Mouse (Mus musculus) testis, adult 2 months (tissue): Measurements from ENCODE around the gene Psat1. TPM values are rescaled to one million over a fixed set of nuclear protein-coding genes. Genes with fewer than 3 reads are reported as not detected.

Experiments
- H3K27ac ChIP-seq: fragments of 200-500 bp; 2 replicates; pipeline ENCODE4 v1.5.1; 2012; ENCODE audit warnings: low read depth, low read length; ENCODE audit not compliant: control insufficient read depth, insufficient read depth
- H3K27me3 ChIP-seq: fragments of 200-500 bp; 2 replicates; pipeline ENCODE4 v1.6.1; 2012; ENCODE audit warnings: mild to moderate bottlenecking, low read length, moderate library complexity; ENCODE audit not compliant: control insufficient read depth, insufficient read depth
- H3K36me3 ChIP-seq: fragments of 200-500 bp; 2 replicates; pipeline ENCODE4 v1.6.1; 2012; ENCODE audit warnings: mild to moderate bottlenecking, low read length; ENCODE audit not compliant: control insufficient read depth, insufficient read depth
- H3K4me1 ChIP-seq: fragments of 200-500 bp; 2 replicates; pipeline ENCODE4 v1.6.1; 2012; ENCODE audit warnings: low read length; ENCODE audit not compliant: control insufficient read depth, insufficient read depth
- H3K4me3 ChIP-seq: fragments of 200-500 bp; 2 replicates; pipeline ENCODE4 v1.5.1; 2012; ENCODE audit warnings: low read depth, mild to moderate bottlenecking, low read length, moderate library complexity, mixed read lengths; ENCODE audit not compliant: control insufficient read depth
- CTCF ChIP-seq: fragments of 200-500 bp; IDR thresholded peaks from 2 replicates; pipeline ENCODE4 v1.5.1; 2012; ENCODE audit warnings: low read depth, mild to moderate bottlenecking, inconsistent platforms, low read length, moderate library complexity; ENCODE audit not compliant: control insufficient read depth, insufficient read depth, insufficient replicate concordance
- POLR2A ChIP-seq: fragments of 200-500 bp; IDR thresholded peaks from 2 replicates; pipeline ENCODE4 v1.6.1; 2012; ENCODE audit warnings: low read depth, mild to moderate bottlenecking, inconsistent platforms, low read length, moderate library complexity; ENCODE audit not compliant: control insufficient read depth
- polyA plus RNA-seq: library from polyadenylated mRNA; depleted of rRNA; stranded (reverse); fragments of >200 nt; gene quantifications from 2 replicates; pipeline ENCODE4 v1.2.3, GENCODE M21; 2012

The Psat1 gene
- polyA plus RNA-seq, 1 experiment = 13.5 TPM

- no peak for TF ChIP-seq CTCF
- TF ChIP-seq POLR2A = peak; percentile 58
- Histone ChIP-seq H3K4me1 (peaks cover 18% of the 10 kb centered on the region), H3K27me3 (no peaks in the 10 kb centered on the region), H3K36me3 (no peaks in the 10 kb centered on the region), H3K4me3 (peak overlapping the region; percentile 84), H3K27ac (peak overlapping the region; percentile 65)
Measured at GRCm38 (mm10) chr19:15924866-15925718, 22.0 kb downstream of the Psat1 start.

- Histone ChIP-seq H3K27me3 (no peaks in the 10 kb centered on the region), H3K36me3 (no peaks in the 10 kb centered on the region), H3K27ac (peak overlapping the region; percentile 58)
Measured at GRCm38 (mm10) chr19:15924181-15924865, 22.8 kb downstream of the Psat1 start.

GRCm38 (mm10) chr19:15923426-15923825 is 23.7 kb downstream of the Psat1 start:
- Histone ChIP-seq H3K4me1 (peaks cover 18% of the 10 kb centered on the region), H3K27ac (peak overlapping the region; percentile 30; the same call in 1 of the 2 replicates), H3K27me3 (no peaks in the 10 kb centered on the region), H3K4me3 (peak overlapping the region; percentile 10; the same call in 1 of the 2 replicates), H3K36me3 (no peaks in the 10 kb centered on the region)
- no peak for TF ChIP-seq POLR2A

More at GRCm38 (mm10) chr19:15924181-15924865, 22.8 kb downstream of the Psat1 start:
- Histone ChIP-seq H3K4me1 (peaks cover 18% of the 10 kb centered on the region), H3K4me3 (peak overlapping the region; percentile 84)
- no peak for TF ChIP-seq CTCF
- no peak for TF ChIP-seq POLR2A

GRCm38 (mm10) chr19:15919336-15919735 is 27.8 kb downstream of the Psat1 start:
- TF ChIP-seq POLR2A (no peak), CTCF (no peak)
- Histone ChIP-seq H3K36me3 (no peaks in the 10 kb centered on the region), H3K27me3 (no peaks in the 10 kb centered on the region), H3K27ac (no peak overlapping the region), H3K4me1 (peaks cover 11% of the 10 kb centered on the region), H3K4me3 (no peak overlapping the region)

- Histone ChIP-seq H3K4me3 (no peak overlapping the region), H3K36me3 (no peaks in the 10 kb centered on the region), H3K4me1 (no peaks in the 10 kb centered on the region; the same call in 1 of the 2 replicates), H3K27me3 (no peaks in the 10 kb centered on the region), H3K27ac (no peak overlapping the region)
- no peak for TF ChIP-seq CTCF
- no peak for TF ChIP-seq POLR2A
Measured at GRCm38 (mm10) chr19:15918111-15918510, 29.0 kb downstream of the Psat1 start.

- no peak overlapping the region for H3K27ac ChIP-seq
- no peaks in the 10 kb centered on the region for H3K27me3 ChIP-seq
- no peaks in the 10 kb centered on the region for H3K36me3 ChIP-seq
- TF ChIP-seq CTCF (no peak), POLR2A (no peak)
- H3K4me1 ChIP-seq = no peaks in the 10 kb centered on the region
- H3K4me3 ChIP-seq = no peak overlapping the region
Measured at GRCm38 (mm10) chr19:15913249-15913997, 33.7 kb downstream of the Psat1 start.

GRCm38 (mm10) chr19:15911441-15911840 is 35.7 kb downstream of the Psat1 start:
- no peak for TF ChIP-seq CTCF
- no peak for TF ChIP-seq POLR2A
- Histone ChIP-seq H3K36me3 (no peaks in the 10 kb centered on the region), H3K27ac (no peak overlapping the region), H3K4me3 (no peak overlapping the region), H3K4me1 (no peaks in the 10 kb centered on the region), H3K27me3 (no peaks in the 10 kb centered on the region)
